Mouse (Mus musculus) embryonic facial prominence, embryonic 15.5 days (tissue): ENCODE measurements around the gene March8. TPM values are rescaled to one million over a fixed set of nuclear protein-coding genes. Genes with fewer than 3 reads are reported as not detected.

Experiments used
- ATAC-seq: fragments of 200-750 bp; cut with Nextera tagmentation; 2 replicates; pipeline ENCODE4 v1.8.0; 2017; ENCODE audit warnings: low read depth, moderate TSS enrichment; ENCODE audit not compliant: insufficient number of reproducible peaks, low FRiP score, low TSS enrichment
- H3K27ac ChIP-seq: fragments of 300-500 bp; sonication (generic); replicated peaks from 2 replicates; pipeline ENCODE4 v1.5.1; 2015; ENCODE audit warnings: mild to moderate bottlenecking, inconsistent platforms
- H3K27me3 ChIP-seq: fragments of 300-500 bp; sonication (generic); 2 replicates; pipeline ENCODE4 v1.6.1; 2015; ENCODE audit warnings: inconsistent platforms
- H3K36me3 ChIP-seq: fragments of 300-500 bp; sonication (generic); 2 replicates; pipeline ENCODE4 v1.6.1; 2015; ENCODE audit warnings: mild to moderate bottlenecking, inconsistent platforms
- H3K4me1 ChIP-seq: fragments of 300-500 bp; sonication (generic); 2 replicates; pipeline ENCODE4 v1.6.1; 2015; ENCODE audit warnings: inconsistent platforms
- H3K4me2 ChIP-seq: fragments of 300-500 bp; sonication (generic); replicated peaks from 2 replicates; pipeline ENCODE4 v1.6.1; 2015; ENCODE audit warnings: mild to moderate bottlenecking, inconsistent platforms
- H3K4me3 ChIP-seq: fragments of 300-500 bp; sonication (generic); replicated peaks from 2 replicates; pipeline ENCODE4 v1.5.1; 2015; ENCODE audit warnings: mild to moderate bottlenecking, inconsistent platforms
- H3K9ac ChIP-seq: fragments of 300-500 bp; sonication (generic); 2 replicates; pipeline ENCODE4 v1.6.1; 2015; ENCODE audit warnings: inconsistent platforms
- H3K9me3 ChIP-seq: fragments of 300-500 bp; sonication (generic); replicated peaks from 2 replicates; pipeline ENCODE4 v1.6.1; 2016; ENCODE audit warnings: inconsistent platforms
- WGBS: fragments of 180-500 bp; shearing (Covaris S2); methylation state at CpG from one replicate; pipeline ENCODE4 v1.1.7; 2015; 5-methylcytosine and 5-hydroxymethylcytosine counted together
- polyA plus RNA-seq: library from polyadenylated mRNA; unstranded; fragments of >200 nt; fragmentation: Nextera tagmentation; extraction: Ambion mirVana; gene quantifications from 2 replicates; pipeline ENCODE4 v1.2.1, GENCODE M21; 2015

The March8 gene
- 30.1 and 30.5 TPM in 2 replicates for polyA plus RNA-seq

DNA sequence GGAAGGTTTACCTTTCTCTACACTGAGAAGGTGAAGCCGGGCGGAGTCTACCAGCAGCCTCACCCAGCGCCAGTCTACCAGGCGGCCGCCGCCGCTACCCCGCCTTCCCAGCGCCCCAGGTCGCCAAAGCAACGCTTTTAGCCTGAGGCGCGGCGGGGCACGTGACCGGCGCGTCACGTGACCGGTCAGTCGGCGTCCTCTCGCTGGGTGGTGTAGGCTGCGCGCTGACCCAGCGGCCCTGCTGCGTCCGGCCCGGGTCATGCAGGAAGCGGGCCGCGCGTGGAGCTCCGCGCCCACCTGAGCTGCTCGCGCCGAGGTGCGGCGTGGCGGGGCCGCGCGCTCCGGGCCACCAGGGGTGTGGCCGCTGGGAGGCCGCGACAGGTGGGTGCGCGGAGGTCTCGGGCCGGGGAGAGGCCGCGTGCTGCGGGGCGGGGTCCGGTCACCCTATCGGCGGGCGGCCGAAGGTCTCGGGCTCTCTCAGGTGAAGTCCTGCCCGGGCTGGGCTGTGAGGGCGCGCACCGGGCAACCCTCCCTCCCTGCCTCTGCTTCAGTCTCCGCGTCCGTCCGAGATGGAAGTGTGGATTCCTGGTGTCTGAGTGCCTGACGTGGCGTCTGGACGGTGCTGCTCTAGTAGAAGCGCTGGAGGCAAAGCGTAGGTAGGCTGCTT is at the start of gene March8:
Gene March8, plus strand, starts transcription at position 190 of the 667 bp plus-strand sequence.
- 0 out of 2 replicates have a peak, but pooled peaks cover 4% of the 10 kb centered on the region for H3K36me3 ChIP-seq
- under 1% methylated on average over 75 of the region's 75 CpGs for WGBS
- peak within 1 kb of the TSS; percentile 77 for H3K4me2 ChIP-seq
- H3K4me3 ChIP-seq: peak within 1 kb of the TSS; percentile 98
- H3K27me3 ChIP-seq: no peaks in the 10 kb centered on the region
- no peaks in the 10 kb centered on the region for H3K9me3 ChIP-seq
- ATAC-seq: peak; percentile 94
- H3K27ac ChIP-seq: peak within 1 kb of the TSS; percentile 65; the same call in 1 of the 2 replicates
- peak within 1 kb of the TSS; percentile 69 for H3K9ac ChIP-seq
- H3K4me1 ChIP-seq: no peaks in the 10 kb centered on the region; the same call in 1 of the 2 replicates

DNA sequence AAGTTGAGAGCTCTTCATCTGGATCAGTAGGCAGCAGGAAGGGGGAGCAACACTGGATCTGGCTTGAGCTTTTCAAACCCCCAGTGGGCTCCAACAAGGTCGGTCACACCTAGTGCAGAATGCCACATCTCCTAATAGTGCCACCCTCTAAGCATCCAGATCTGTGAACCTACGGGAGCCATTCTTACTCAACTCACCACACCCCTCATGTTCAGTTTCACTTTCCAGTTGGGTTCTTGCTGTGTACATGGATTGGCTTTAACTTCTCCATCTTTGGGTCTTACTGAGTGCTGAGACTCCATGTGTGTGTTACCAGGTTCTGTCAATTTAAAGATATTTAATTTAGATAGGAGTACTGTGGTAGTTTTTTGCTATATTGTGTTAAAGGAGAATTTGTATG is 26.4 kb upstream of the March8 start:
- WGBS: 84% methylated on average over 2 of the region's 2 CpGs
- H3K9ac ChIP-seq: no peak overlapping the region
- H3K4me2 ChIP-seq: no peak overlapping the region
- no peaks in the 10 kb centered on the region for H3K9me3 ChIP-seq
- no peak overlapping the region for H3K27ac ChIP-seq
- no peaks in the 10 kb centered on the region for H3K27me3 ChIP-seq
- H3K4me1 ChIP-seq: no peaks in the 10 kb centered on the region
- no peak overlapping the region for H3K4me3 ChIP-seq
- H3K36me3 ChIP-seq: no peaks in the 10 kb centered on the region
- no peak for ATAC-seq

DNA sequence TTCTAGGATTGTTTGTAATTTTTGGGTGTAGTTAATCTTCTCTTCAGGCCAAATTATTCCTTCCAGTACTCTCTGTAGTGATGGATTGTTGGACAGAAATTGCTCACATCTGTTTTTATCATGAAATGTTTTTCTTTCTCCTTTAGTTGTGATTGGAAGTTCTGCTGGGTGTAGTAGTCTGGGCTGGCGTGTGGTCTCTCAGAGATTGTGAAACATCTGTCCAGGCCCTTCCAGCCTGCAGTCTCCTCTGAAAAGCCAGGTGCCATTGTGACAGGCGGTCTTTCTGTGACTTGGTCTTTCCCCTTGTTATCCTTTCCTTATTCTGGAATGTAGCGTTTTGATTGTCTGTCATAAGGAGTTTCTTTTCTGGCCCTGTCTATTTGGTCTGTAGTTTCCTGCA is 18.6 kb upstream of the March8 start:
- no peaks in the 10 kb centered on the region for H3K36me3 ChIP-seq
- no peak overlapping the region for H3K4me2 ChIP-seq
- H3K9ac ChIP-seq: no peak overlapping the region
- no peak for ATAC-seq
- no peaks in the 10 kb centered on the region for H3K27me3 ChIP-seq
- H3K27ac ChIP-seq: no peak overlapping the region
- no peaks in the 10 kb centered on the region for H3K4me1 ChIP-seq
- H3K9me3 ChIP-seq: no peaks in the 10 kb centered on the region
- no peak overlapping the region for H3K4me3 ChIP-seq
- 64% methylated on average over 3 of the region's 3 CpGs for WGBS

DNA sequence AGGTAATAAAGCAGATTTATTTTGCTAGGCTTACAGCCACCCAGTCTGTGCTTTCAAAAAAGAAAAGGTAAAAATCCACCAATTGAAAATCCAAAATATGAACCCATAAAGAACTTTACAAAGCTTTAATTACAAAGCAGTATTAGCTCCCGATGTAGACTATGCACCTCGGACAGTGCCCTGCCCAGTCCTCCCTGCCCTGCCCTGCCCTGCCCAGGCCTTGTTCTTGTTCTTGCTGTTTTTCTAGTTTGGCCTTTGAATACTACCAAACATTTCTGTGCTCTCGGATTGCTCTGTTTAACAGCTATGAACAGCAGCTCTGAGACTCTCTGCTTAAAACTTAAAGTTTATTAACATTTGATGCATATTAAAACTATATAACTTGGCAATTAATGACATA is 11.2 kb upstream of the March8 start:
- 79% methylated on average over 3 of the region's 3 CpGs for WGBS

DNA sequence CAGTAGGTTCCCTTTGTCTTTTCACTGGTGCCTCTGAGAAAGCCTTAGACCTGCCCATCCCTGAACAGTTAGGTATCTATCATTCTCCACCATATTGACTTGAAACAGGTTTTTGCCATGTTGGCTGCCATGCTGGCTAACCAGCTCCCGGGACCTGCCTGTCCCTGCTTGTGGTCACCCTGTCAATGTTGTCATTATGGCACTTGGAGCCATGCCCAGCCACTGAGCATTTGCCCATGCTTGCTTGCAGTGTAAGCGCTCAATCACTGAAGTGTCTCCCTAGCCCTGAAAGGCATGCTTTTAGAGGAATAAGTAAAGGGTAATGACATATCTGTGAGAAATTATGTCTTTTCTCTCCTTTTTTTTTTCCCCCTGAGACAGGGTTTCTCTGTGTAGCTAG is 6.4 kb upstream of the March8 start:
- Histone ChIP-seq H3K4me1 (no peaks in the 10 kb centered on the region), H3K27me3 (no peaks in the 10 kb centered on the region), H3K9ac (no peak overlapping the region), H3K36me3 (no peaks in the 10 kb centered on the region), H3K4me3 (no peak overlapping the region), H3K9me3 (no peaks in the 10 kb centered on the region), H3K4me2 (no peak overlapping the region), H3K27ac (no peak overlapping the region)
- 90% methylated on average over 2 of the region's 2 CpGs for WGBS
- ATAC-seq: no peak

More for the DNA sequence above, 11.2 kb upstream of the March8 start:
- H3K4me3 ChIP-seq: no peak overlapping the region
- H3K9ac ChIP-seq: no peak overlapping the region
- H3K4me2 ChIP-seq: no peak overlapping the region
- H3K27ac ChIP-seq: no peak overlapping the region
- no peaks in the 10 kb centered on the region for H3K9me3 ChIP-seq
- no peaks in the 10 kb centered on the region for H3K27me3 ChIP-seq
- no peaks in the 10 kb centered on the region for H3K36me3 ChIP-seq
- no peaks in the 10 kb centered on the region for H3K4me1 ChIP-seq
- no peak for ATAC-seq

DNA sequence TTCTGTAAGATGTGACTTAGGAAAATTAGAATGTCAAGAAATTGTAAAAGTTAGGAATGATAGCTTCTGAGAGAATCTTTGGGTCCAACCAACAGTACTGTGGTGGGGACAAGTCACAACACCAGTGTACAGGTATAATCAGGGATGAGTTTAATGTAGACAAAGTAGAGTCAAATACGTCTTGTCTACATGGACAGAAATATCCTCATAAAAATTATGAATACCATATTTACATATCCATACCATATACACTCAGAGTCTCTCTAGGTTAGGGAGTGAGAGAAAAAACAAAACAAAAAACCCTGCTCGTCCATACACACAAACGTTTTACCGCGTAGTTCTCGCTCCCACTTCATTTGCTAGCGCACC is 374 bp upstream of the March8 start:
- peak overlapping the region; percentile 77 for H3K4me2 ChIP-seq
- H3K27ac ChIP-seq: no peak overlapping the region; the same call in 1 of the 2 replicates
- no peaks in the 10 kb centered on the region; the same call in 1 of the 2 replicates for H3K4me1 ChIP-seq
- no peaks in the 10 kb centered on the region for H3K27me3 ChIP-seq
- peak overlapping the region; percentile 69 for H3K9ac ChIP-seq
- peak overlapping the region; percentile 98 for H3K4me3 ChIP-seq
- WGBS: 2% methylated on average over 7 of the region's 7 CpGs
- 0 out of 2 replicates have a peak, but pooled peaks cover 4% of the 10 kb centered on the region for H3K36me3 ChIP-seq
- no peak for ATAC-seq
- H3K9me3 ChIP-seq: no peaks in the 10 kb centered on the region

DNA sequence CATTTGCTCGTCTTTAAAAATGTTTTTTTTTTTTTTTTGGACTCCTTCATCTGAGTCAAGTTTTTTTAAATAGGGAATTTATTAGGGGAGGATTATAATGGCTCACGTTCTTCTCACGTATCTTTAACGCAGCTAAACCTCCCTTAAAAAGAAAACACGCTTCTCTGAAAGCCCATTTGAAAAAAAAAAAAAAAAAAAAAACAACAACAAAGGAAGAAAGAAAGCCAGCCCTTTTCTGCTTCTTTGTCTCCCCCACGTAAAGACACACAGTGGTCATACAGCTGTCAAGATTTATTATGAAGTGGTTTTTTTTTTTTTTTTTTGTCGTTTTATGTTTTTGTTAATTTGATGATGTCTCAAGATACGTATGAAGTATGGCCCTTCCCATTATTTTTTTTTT is 696 bp downstream of the March8 start:
- Histone ChIP-seq H3K27me3 (no peaks in the 10 kb centered on the region), H3K9ac (peak overlapping the region; percentile 69), H3K9me3 (no peaks in the 10 kb centered on the region), H3K4me2 (peak overlapping the region; percentile 77), H3K27ac (no peak overlapping the region), H3K36me3 (0 out of 2 replicates have a peak, but pooled peaks cover 4% of the 10 kb centered on the region), H3K4me1 (no peaks in the 10 kb centered on the region; the same call in 1 of the 2 replicates), H3K4me3 (peak overlapping the region; percentile 98)
- WGBS: 4% methylated on average over 8 of the region's 8 CpGs
- no peak for ATAC-seq

DNA sequence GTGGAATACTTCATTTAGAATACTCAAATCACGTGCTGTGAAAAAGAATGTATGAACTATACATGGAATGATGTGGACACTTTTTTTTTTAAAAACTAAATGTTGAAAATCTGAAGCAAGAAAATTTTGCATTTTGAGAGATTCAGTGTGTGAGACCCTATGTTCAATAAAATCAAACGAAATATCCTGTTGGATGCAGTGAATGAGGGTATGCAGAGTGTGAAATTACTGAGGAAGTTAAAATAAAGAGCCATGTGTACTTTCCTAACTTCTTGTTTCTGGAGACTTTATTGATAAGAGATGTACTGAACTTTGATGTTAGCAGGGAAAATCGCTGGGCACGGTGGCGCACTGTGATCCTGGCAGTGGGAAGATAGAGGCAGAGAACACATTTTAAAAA is 1.3 kb downstream of the March8 start:
- ATAC-seq: no peak
- Histone ChIP-seq H3K36me3 (0 out of 2 replicates have a peak, but pooled peaks cover 4% of the 10 kb centered on the region), H3K9me3 (no peaks in the 10 kb centered on the region), H3K4me2 (peak overlapping the region; percentile 77; the same call in 1 of the 2 replicates), H3K4me3 (no peak overlapping the region), H3K27me3 (no peaks in the 10 kb centered on the region), H3K9ac (no peak overlapping the region), H3K27ac (no peak overlapping the region), H3K4me1 (no peaks in the 10 kb centered on the region; the same call in 1 of the 2 replicates)
- WGBS: 76% methylated on average over 5 of the region's 5 CpGs

DNA sequence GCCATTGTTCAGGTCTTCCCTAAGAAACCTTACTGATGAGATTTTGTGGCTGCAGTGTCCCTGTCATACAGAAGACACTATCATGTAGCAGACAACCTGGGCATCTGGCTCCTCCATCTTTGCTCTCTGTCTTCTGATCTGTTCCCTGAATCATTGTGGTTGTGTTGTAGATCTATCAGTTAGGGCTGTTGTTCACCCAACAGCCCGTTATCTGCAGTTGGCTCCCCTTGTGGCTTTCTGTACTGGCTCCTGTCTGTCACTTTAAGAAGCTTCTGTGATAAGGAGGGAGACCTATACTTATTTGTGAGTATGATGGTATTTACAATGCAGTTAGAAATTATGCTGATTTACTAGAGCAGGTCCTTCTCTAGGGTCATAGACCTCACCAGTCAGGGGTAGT is 2.7 kb downstream of the March8 start:
- no peak overlapping the region for H3K9ac ChIP-seq
- 0 out of 2 replicates have a peak, but pooled peaks cover 4% of the 10 kb centered on the region for H3K36me3 ChIP-seq
- no peak for ATAC-seq
- H3K27ac ChIP-seq: no peak overlapping the region
- no peaks in the 10 kb centered on the region for H3K9me3 ChIP-seq
- H3K4me1 ChIP-seq: no peaks in the 10 kb centered on the region; the same call in 1 of the 2 replicates
- no peak overlapping the region for H3K4me3 ChIP-seq
- 94% methylated on average over 1 of the region's 1 CpGs for WGBS
- no peaks in the 10 kb centered on the region for H3K27me3 ChIP-seq
- no peak overlapping the region for H3K4me2 ChIP-seq

DNA sequence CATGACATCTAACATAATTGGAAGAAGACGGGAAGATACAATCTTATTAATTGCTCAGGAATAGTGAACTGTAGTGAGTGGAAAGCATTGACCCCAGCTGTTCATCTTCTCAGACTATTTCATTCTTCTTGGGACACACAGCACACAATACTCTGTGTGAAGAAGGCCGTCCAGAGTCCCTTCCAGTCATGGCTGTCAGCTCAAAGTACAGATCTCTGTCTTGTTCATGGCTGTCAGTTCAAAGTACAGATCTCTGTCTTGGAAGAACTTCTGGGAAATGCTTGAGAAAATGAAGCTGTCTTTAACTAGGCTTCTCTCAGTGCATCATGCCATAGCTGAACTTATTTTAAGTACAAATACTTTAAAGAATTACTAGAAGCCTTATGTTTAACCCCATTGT is 10.1 kb downstream of the March8 start:
- no peak for ATAC-seq
- Histone ChIP-seq H3K27ac (no peak overlapping the region), H3K4me3 (no peak overlapping the region), H3K36me3 (no peaks in the 10 kb centered on the region), H3K9ac (no peak overlapping the region), H3K4me2 (no peak overlapping the region), H3K4me1 (no peaks in the 10 kb centered on the region), H3K9me3 (no peaks in the 10 kb centered on the region), H3K27me3 (no peaks in the 10 kb centered on the region)
- WGBS: 73% methylated on average over 2 of the region's 2 CpGs

DNA sequence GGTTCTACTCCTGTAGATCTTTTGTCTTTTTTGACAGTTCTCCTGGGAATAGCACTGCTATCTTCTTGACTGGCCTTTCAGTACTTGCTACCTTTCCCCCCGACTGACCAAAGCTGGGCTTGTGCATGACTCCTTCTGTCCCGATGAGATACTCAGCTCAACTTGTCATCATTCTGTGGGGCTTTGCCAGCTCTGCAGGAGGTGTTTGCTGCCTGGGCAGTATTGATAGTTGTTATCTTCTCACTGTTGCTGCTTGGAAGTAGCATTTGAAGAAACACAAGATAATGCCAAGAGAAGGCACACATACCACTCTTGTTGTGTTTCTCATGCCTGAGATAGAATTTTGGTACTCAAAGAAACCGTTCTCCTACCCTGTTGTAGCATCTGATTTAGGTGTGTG is 12.2 kb downstream of the March8 start:
- H3K9me3 ChIP-seq: no peaks in the 10 kb centered on the region
- H3K27ac ChIP-seq: no peak overlapping the region
- H3K4me3 ChIP-seq: no peak overlapping the region
- H3K4me1 ChIP-seq: no peaks in the 10 kb centered on the region
- H3K9ac ChIP-seq: no peak overlapping the region
- no peaks in the 10 kb centered on the region for H3K36me3 ChIP-seq
- H3K4me2 ChIP-seq: no peak overlapping the region
- 86% methylated on average over 3 of the region's 3 CpGs for WGBS
- no peak for ATAC-seq
- H3K27me3 ChIP-seq: no peaks in the 10 kb centered on the region

DNA sequence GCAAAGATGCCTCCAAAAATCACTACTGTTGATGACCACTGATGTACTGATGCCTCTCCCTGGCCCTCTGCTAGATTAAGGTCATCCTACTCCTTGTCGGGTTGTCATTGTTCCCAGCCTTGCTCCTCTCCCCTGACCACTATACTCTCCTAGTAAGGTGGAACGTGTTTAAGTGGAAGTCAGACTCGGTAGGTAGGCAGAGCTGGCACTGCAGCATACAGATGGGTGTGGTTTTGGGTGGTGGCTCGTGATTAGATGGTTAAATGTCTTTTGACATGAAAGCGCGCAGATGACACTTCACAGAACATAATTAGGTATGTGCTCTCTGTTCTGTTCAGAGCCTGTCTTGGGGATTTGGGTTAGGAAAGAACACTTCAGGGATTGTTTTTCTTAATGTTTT is 12.8 kb downstream of the March8 start:
- H3K27ac ChIP-seq: no peak overlapping the region
- WGBS: 72% methylated on average over 6 of the region's 6 CpGs
- H3K9me3 ChIP-seq: no peaks in the 10 kb centered on the region
- no peaks in the 10 kb centered on the region for H3K27me3 ChIP-seq
- H3K4me3 ChIP-seq: no peak overlapping the region
- no peak overlapping the region for H3K9ac ChIP-seq
- no peak for ATAC-seq
- no peak overlapping the region for H3K4me2 ChIP-seq
- no peaks in the 10 kb centered on the region for H3K4me1 ChIP-seq
- no peaks in the 10 kb centered on the region for H3K36me3 ChIP-seq
